In genomic region chr8:70574915-70575314, GRCm38 (mm10) we compare ENCODE assay signal across 10 mouse cellular contexts. TPM values are rescaled to one million over a fixed set of nuclear protein-coding genes. Genes with fewer than 3 reads are reported as not detected.
DNase-seq lines count a peak whose midpoint lies in the region.
"Had no signal": no experiment of that assay in that cellular context is flagged by ENCODE, and none has a peak within 500 bp of the region (broad histone marks: within the 10 kb centered on the region; RNA-seq: fewer than 3 reads in every experiment).

No protein-coding gene starts in this region.

- peak; percentile 55 for DNase-seq in gastrocnemius, adult 18-20 months (ENCODE audit: low spot score)
- DNase-seq in gastrocnemius, adult 8-10 months (ENCODE audit: low spot score in 2 of 2), result no peak
- peak; percentile 82 for DNase-seq in adrenal gland, adult 2 months
- peak; percentile 71 for DNase-seq in heart, adult 8-10 months (ENCODE audit: low spot score)
- DNase-seq in kidney, postnatal 25 days, result peak; percentile 90 to 91
- no peak for DNase-seq in right cerebral cortex, postnatal 25 days
- DNase-seq in spleen, postnatal 10 days (ENCODE audit: low spot score in 2 of 2), result no peak
- no peak for DNase-seq in natural killer cell, adult 2 months (ENCODE audit: low spot score in 2 of 2)
- DNase-seq: lung, embryonic 14.5 days; thymus, postnatal 14 days had no signal

RNA-seq across cellular contexts. Expression of gene Isyna1, which starts 19.3 kb away (rescaled TPM):
- 1 to 10 TPM; 2.6 to 3.2 TPM for total RNA-seq in gastrocnemius, adult 18-20 months (2021)
- total RNA-seq in gastrocnemius, adult 8-10 months (2022), result 1 to 10 TPM; 1.9 to 3.4 (median 2.4) TPM
- 100 to 1,000 TPM; 103 to 199 TPM for total RNA-seq in adrenal gland, adult 2 months (2021)
- polyA plus RNA-seq in adrenal gland, adult 2 months (2012; rRNA removed), result 344 and 376 TPM in 2 replicates
- 10 to 100 TPM; 15.5 to 37.5 (median 23.7) TPM for total RNA-seq in heart, adult 8-10 months (2022)

RNA-seq across cellular contexts. Expression of gene Ssbp4, which starts 33.8 kb away (rescaled TPM):
- total RNA-seq in gastrocnemius, adult 18-20 months (2021), result 10 to 100 TPM; 11.6 to 19.4 TPM
- 10 to 100 TPM in 3 of 4 experiments, 1 to 10 TPM in 1; 8.5 to 19.2 (median 10.4) TPM for total RNA-seq in gastrocnemius, adult 8-10 months (2022)
- 100 to 1,000 TPM in 1 of 2 experiments, 10 to 100 TPM in 1; 76.2 to 110 TPM for total RNA-seq in adrenal gland, adult 2 months (2021)
- 476 and 593 TPM in 2 replicates for polyA plus RNA-seq in adrenal gland, adult 2 months (2012; rRNA removed)
- total RNA-seq in heart, adult 8-10 months (2022), result 10 to 100 TPM; 29.1 to 34.1 (median 31.3) TPM

RNA-seq across cellular contexts. Expression of gene Ell, which starts 35.7 kb away (rescaled TPM):
- total RNA-seq in gastrocnemius, adult 18-20 months (2021), result 10 to 100 TPM; 12.5 to 21.8 TPM
- total RNA-seq in gastrocnemius, adult 8-10 months (2022), result 10 to 100 TPM; 11.9 to 14.7 (median 12.3) TPM
- total RNA-seq in adrenal gland, adult 2 months (2021), result 10 to 100 TPM; 26.1 to 29.6 TPM
- 31.1 and 36.1 TPM in 2 replicates for polyA plus RNA-seq in adrenal gland, adult 2 months (2012; rRNA removed)
- total RNA-seq in heart, adult 8-10 months (2022), result 10 to 100 TPM in 3 of 4 experiments, 1 to 10 TPM in 1; 9.3 to 12.4 (median 10.6) TPM

RNA-seq across cellular contexts. Expression of gene Lrrc25, which starts 41.0 kb away (rescaled TPM):
- total RNA-seq in gastrocnemius, adult 18-20 months (2021), result under 1 TPM; 0.23 to 0.64 TPM
- under 1 TPM in 3 of 4 experiments, not detected in 1; 0.17 to 0.49 (median 0.22) TPM for total RNA-seq in gastrocnemius, adult 8-10 months (2022)
- 1 to 10 TPM; 1.8 to 3.6 TPM for total RNA-seq in adrenal gland, adult 2 months (2021)
- polyA plus RNA-seq in adrenal gland, adult 2 months (2012; rRNA removed), result 8.4 and 11.1 TPM in 2 replicates
- 1 to 10 TPM; 1.4 to 2.3 (median 1.8) TPM for total RNA-seq in heart, adult 8-10 months (2022)

RNA-seq across cellular contexts. Expression of gene Kxd1, which starts 47.2 kb away (rescaled TPM):
- total RNA-seq in gastrocnemius, adult 18-20 months (2021), result 10 to 100 TPM; 76.3 to 80.6 TPM
- 10 to 100 TPM; 68.3 to 80.8 (median 76.7) TPM for total RNA-seq in gastrocnemius, adult 8-10 months (2022)
- 10 to 100 TPM; 75.9 to 82.8 TPM for total RNA-seq in adrenal gland, adult 2 months (2021)
- polyA plus RNA-seq in adrenal gland, adult 2 months (2012; rRNA removed), result 83.0 and 87.3 TPM in 2 replicates
- total RNA-seq in heart, adult 8-10 months (2022), result 100 to 1,000 TPM in 3 of 4 experiments, 10 to 100 TPM in 1; 97.9 to 114 (median 103) TPM

Comparison
In these comparisons a context has a peak if more than half of its experiments do, and no peak if none do; other contexts are left out.
1. DNase-seq: peak in gastrocnemius, adult 18-20 months (single experiment), adrenal gland, adult 2 months (single experiment), heart, adult 8-10 months (single experiment) and kidney, postnatal 25 days (2 of 2); none in gastrocnemius, adult 8-10 months (0 of 2), right cerebral cortex, postnatal 25 days (single experiment), spleen, postnatal 10 days (0 of 2) and natural killer cell, adult 2 months (0 of 2).